Mouse (Mus musculus) G1E-ER4 (cell line): Measurements from ENCODE around the gene Klk11. TPM values are rescaled to one million over a fixed set of nuclear protein-coding genes. Genes with fewer than 3 reads are reported as not detected.

Experiments used
- GATA1 ChIP-seq: IDR thresholded peaks from one replicate; pipeline ENCODE4 v1.8.0; 2012; ENCODE audit warnings: low read length, inconsistent platforms
- polyA plus RNA-seq: library from polyadenylated mRNA; stranded (reverse); fragments of >175 nt; gene quantifications from 2 replicates; pipeline ENCODE4 v1.2.3, GENCODE M21; 2012

Klk11 gene
- polyA plus RNA-seq, 1 experiment = not detected

- no peak for TF ChIP-seq GATA1
Measured at GRCm38 (mm10) chr7:43781541-43781940, 7.1 kb downstream of the Klk11 start.

GRCm38 (mm10) chr7:43782275-43783265 lies 8.2 kb downstream of the Klk11 start:
- TF ChIP-seq GATA1 = no peak

- TF ChIP-seq GATA1 = no peak
Measured at GRCm38 (mm10) chr7:43785286-43785685, 10.9 kb downstream of the Klk11 start.

- TF ChIP-seq GATA1 = no peak
Measured at GRCm38 (mm10) chr7:43788096-43788495, 13.7 kb downstream of the Klk11 start.

GRCm38 (mm10) chr7:43789295-43789694 lies 14.9 kb downstream of the Klk11 start:
- no peak for TF ChIP-seq GATA1

- TF ChIP-seq GATA1 = no peak
Measured at GRCm38 (mm10) chr7:43791591-43791990, 17.2 kb downstream of the Klk11 start, which contains the start of gene Klk9. Klk9 (plus strand) TSS chr7:43791891.

- TF ChIP-seq GATA1 = no peak
Measured at GRCm38 (mm10) chr7:43796355-43796754, 22.0 kb downstream of the Klk11 start.

GRCm38 (mm10) chr7:43797333-43797769 lies 22.9 kb downstream of the Klk11 start, which contains the start of gene Klk8:
Klk8 (plus strand) TSS chr7:43797577.
- no peak for TF ChIP-seq GATA1

- no peak for TF ChIP-seq GATA1
Measured at GRCm38 (mm10) chr7:43797844-43798462, 23.5 kb downstream of the Klk11 start.

- no peak for TF ChIP-seq GATA1
Measured at GRCm38 (mm10) chr7:43799876-43800275, 25.5 kb downstream of the Klk11 start.

GRCm38 (mm10) chr7:43810994-43811393 lies 36.6 kb downstream of the Klk11 start, which contains the start of gene Klk7:
Klk7 (plus strand) TSS chr7:43811294.
- TF ChIP-seq GATA1 = no peak

GRCm38 (mm10) chr7:43815211-43815610 lies 40.8 kb downstream of the Klk11 start:
- TF ChIP-seq GATA1 = no peak

- TF ChIP-seq GATA1 = no peak
Measured at GRCm38 (mm10) chr7:43816746-43817145, 42.3 kb downstream of the Klk11 start.

GRCm38 (mm10) chr7:43821581-43821980 lies 47.2 kb downstream of the Klk11 start:
- no peak for TF ChIP-seq GATA1

- no peak for TF ChIP-seq GATA1
Measured at GRCm38 (mm10) chr7:43824199-43824598, 49.8 kb downstream of the Klk11 start, which contains the start of gene Klk6. Klk6 (plus strand) TSS chr7:43824499.

- TF ChIP-seq GATA1 = no peak
Measured at GRCm38 (mm10) chr7:43826056-43826455, 51.7 kb downstream of the Klk11 start.

GRCm38 (mm10) chr7:43827706-43828105 lies 53.3 kb downstream of the Klk11 start:
- no peak for TF ChIP-seq GATA1

Other genes starting within 250 kb of the Klk11 start
- not detected in 2 replicates for gene Cd33, start 230.2 kb upstream of the Klk11 start, polyA plus RNA-seq
- gene Zfp658, start 212.3 kb upstream of the Klk11 start, polyA plus RNA-seq = 0.09 and 0.15 TPM in 2 replicates
- gene Zfp719, start 195.0 kb upstream of the Klk11 start, polyA plus RNA-seq = 0.09 and 0.12 TPM in 2 replicates
- not detected in 2 replicates for gene Zfp819, start 167.4 kb upstream of the Klk11 start, polyA plus RNA-seq
- not detected in 2 replicates for gene Ceacam18, start 139.9 kb upstream of the Klk11 start, polyA plus RNA-seq
- gene Siglece, start 114.4 kb upstream of the Klk11 start, polyA plus RNA-seq = not detected in 2 replicates
- gene Ctu1, start 102.6 kb upstream of the Klk11 start, polyA plus RNA-seq = 25.2 and 33.9 TPM in 2 replicates
- not detected in 2 replicates for gene Klk14, start 84.2 kb upstream of the Klk11 start, polyA plus RNA-seq
- not detected in 2 replicates for gene Klk13, start 62.0 kb upstream of the Klk11 start, polyA plus RNA-seq
- not detected in 2 replicates for gene Klk12, start 5.7 kb upstream of the Klk11 start, polyA plus RNA-seq
- not detected in 2 replicates for gene Klk10, start 6.4 kb downstream of the Klk11 start, polyA plus RNA-seq
- gene Klk9, start 17.3 kb downstream of the Klk11 start, polyA plus RNA-seq = not detected in 2 replicates
- not detected in 2 replicates for gene Klk8, start 23.0 kb downstream of the Klk11 start, polyA plus RNA-seq
- not detected in 2 replicates for gene Klk7, start 36.7 kb downstream of the Klk11 start, polyA plus RNA-seq
- not detected in 2 replicates for gene Klk6, start 49.9 kb downstream of the Klk11 start, polyA plus RNA-seq
- not detected in 2 replicates for gene Klk5, start 67.4 kb downstream of the Klk11 start, polyA plus RNA-seq
- gene Klk4, start 106.6 kb downstream of the Klk11 start, polyA plus RNA-seq = not detected in 2 replicates
- gene Klk15, start 159.1 kb downstream of the Klk11 start, polyA plus RNA-seq = not detected in 2 replicates
- not detected in 2 replicates for gene Klk1b8, start 176.1 kb downstream of the Klk11 start, polyA plus RNA-seq
- not detected in 2 replicates for gene Klk1b1, start 192.1 kb downstream of the Klk11 start, polyA plus RNA-seq
- gene Klk1b9, start 201.5 kb downstream of the Klk11 start, polyA plus RNA-seq = not detected in 2 replicates
- gene Klk1b11, start 221.3 kb downstream of the Klk11 start, polyA plus RNA-seq = not detected in 2 replicates
- not detected in 2 replicates for gene Klk1b26, start 237.6 kb downstream of the Klk11 start, polyA plus RNA-seq